Comparison of ENCODE assay signal across 25 mouse cellular contexts in genomic region chr1:161262542-161262941, GRCm38 (mm10).
"Had no signal": no experiment of that assay in that cellular context is flagged by ENCODE, and none has a peak within 500 bp of the region (broad histone marks: within the 10 kb centered on the region; RNA-seq: fewer than 3 reads in every experiment).

No protein-coding gene starts in this region.

- H3K4me3 ChIP-seq: heart, embryonic 10.5 days; heart, embryonic 12.5 days; hindbrain, embryonic 10.5 days; hindbrain, embryonic 12.5 days; layer of hippocampus, adult 2 months; left cerebral cortex, adult 2 months; limb, embryonic 10.5 days; limb, embryonic 12.5 days; liver, embryonic 13.5 days; liver, embryonic 15.5 days had no signal

- H3K4me2 ChIP-seq: heart, embryonic 12.5 days; hindbrain, embryonic 12.5 days; hindbrain, embryonic 14.5 days; limb, embryonic 12.5 days; liver, embryonic 11.5 days; liver, embryonic 13.5 days; liver, embryonic 15.5 days had no signal

- DNase-seq: gastrocnemius, postnatal 25 days; heart, adult 18-20 months; heart, postnatal 10 days; heart, postnatal 4 days; kidney, adult 18-20 months; kidney, adult 8-10 months; kidney, postnatal 10 days; kidney, postnatal 25 days; kidney, postnatal 4 days; liver; liver, embryonic 13.5 days; liver, postnatal 0 days had no signal

- H3K9ac ChIP-seq: heart, embryonic 12.5 days; hindbrain, embryonic 12.5 days; hindbrain, embryonic 14.5 days; limb, embryonic 12.5 days; liver, embryonic 13.5 days; liver, embryonic 15.5 days; liver, postnatal 0 days had no signal

- H3K4me1 ChIP-seq: heart, embryonic 10.5 days; heart, embryonic 12.5 days; hindbrain, embryonic 10.5 days; hindbrain, embryonic 12.5 days; limb, embryonic 10.5 days; limb, embryonic 12.5 days had no signal

- H3K27ac ChIP-seq: heart, embryonic 10.5 days; hindbrain, embryonic 10.5 days; hindbrain, embryonic 12.5 days; hindbrain, embryonic 14.5 days; layer of hippocampus, adult 2 months; left cerebral cortex, adult 2 months; limb, embryonic 10.5 days; limb, embryonic 12.5 days; liver, embryonic 13.5 days; liver, embryonic 15.5 days had no signal

- H3K36me3 ChIP-seq: heart, embryonic 10.5 days; heart, embryonic 12.5 days; hindbrain, embryonic 10.5 days; hindbrain, embryonic 12.5 days; limb, embryonic 10.5 days; limb, embryonic 12.5 days; liver, embryonic 13.5 days; liver, embryonic 15.5 days had no signal

- H3K27me3 ChIP-seq: heart, embryonic 12.5 days; hindbrain, embryonic 12.5 days; limb, embryonic 12.5 days; liver, embryonic 13.5 days; liver, embryonic 15.5 days had no signal

- ATAC-seq: hindbrain, embryonic 16.5 days; inflammation-experienced regulatory T-cells, adult 6 months; liver, postnatal 0 days had no signal

- H3K9me3 ChIP-seq: heart, embryonic 10.5 days; heart, embryonic 12.5 days; hindbrain, embryonic 10.5 days; hindbrain, embryonic 12.5 days; limb, embryonic 10.5 days; limb, embryonic 12.5 days; liver, embryonic 13.5 days; liver, embryonic 15.5 days had no signal
